Mouse (Mus musculus): ENCODE measurements around the gene Gpatch2l. TPM values are rescaled to one million over a fixed set of nuclear protein-coding genes. Genes with fewer than 3 reads are reported as not detected.

Gene Gpatch2l
- polyA plus RNA-seq, 1 experiment from 2014 or later = 16.7 TPM

DNA sequence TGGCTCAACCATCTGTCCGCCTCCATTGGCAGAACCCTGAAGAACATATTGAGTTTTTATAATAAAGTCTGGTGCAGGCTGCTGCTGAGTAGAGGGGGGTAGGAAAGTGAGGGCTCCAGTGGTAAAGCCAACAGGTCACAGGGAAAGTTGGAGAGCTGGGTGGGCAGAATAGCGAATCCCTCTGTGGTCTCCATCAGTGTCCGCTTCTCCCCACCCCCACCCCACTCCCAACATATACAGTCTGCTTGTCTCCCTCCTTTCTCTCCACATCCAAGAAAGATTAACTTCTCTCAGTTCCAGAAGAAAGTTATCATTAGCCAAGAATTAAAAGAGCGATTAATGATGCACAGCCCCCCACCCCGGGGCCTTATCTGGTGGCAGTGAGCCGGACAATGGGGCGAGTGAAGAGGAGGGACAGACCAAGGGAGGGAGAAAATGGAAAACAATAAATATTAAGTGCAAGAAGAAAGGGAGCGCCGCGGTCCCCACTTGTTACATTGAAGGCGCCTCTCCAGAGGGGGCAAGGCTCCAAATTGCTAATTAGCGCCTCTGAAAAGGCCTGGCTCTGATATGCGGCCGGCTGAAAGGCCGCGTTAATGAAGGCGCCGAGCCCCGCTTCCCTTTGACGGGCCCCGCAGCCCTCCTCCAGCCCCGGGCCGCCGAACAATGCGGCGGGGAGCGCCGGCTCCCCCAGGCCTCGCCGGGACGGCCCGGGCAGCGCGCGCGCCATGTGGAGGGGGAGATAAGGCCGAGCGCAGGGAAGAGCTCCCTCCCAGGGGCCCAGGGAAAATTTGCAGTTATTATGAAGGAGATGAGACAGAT lies 21.2 kb upstream of the Gpatch2l start:
- ATAC-seq (ENCODE audit: low FRiP score) = peak; percentile 79
- peak overlapping the region; percentile 54 for H3K4me2 ChIP-seq
- H3K4me3 ChIP-seq (ENCODE audit: low read depth, low read length) = peak overlapping the region; percentile 23
- H3K27ac ChIP-seq (ENCODE audit: low read depth, low read length) = 0 out of 2 replicates have a peak overlapping the region, but pooled peaks have one; percentile 44
- H3K36me3 ChIP-seq (ENCODE audit: control insufficient read depth, insufficient read depth, low read length) = no peaks in the 10 kb centered on the region
- peaks cover 8% of the 10 kb centered on the region; the same call in 1 of the 2 replicates for H3K27me3 ChIP-seq (ENCODE audit: control insufficient read depth, insufficient read depth, low read length)
- H3K4me1 ChIP-seq (ENCODE audit: control insufficient read depth, insufficient read depth, low read length) = peaks cover 20% of the 10 kb centered on the region
- no peaks in the 10 kb centered on the region for H3K9me3 ChIP-seq (ENCODE audit: control insufficient read depth, low read length)
- peak; percentile 94 for DNase-seq (ENCODE audit: low spot score, missing footprints)
- peak overlapping the region; percentile 69 for H3K9ac ChIP-seq (ENCODE audit: low read length)
- 6% methylated on average over 38 of the region's 38 CpGs for WGBS

DNA sequence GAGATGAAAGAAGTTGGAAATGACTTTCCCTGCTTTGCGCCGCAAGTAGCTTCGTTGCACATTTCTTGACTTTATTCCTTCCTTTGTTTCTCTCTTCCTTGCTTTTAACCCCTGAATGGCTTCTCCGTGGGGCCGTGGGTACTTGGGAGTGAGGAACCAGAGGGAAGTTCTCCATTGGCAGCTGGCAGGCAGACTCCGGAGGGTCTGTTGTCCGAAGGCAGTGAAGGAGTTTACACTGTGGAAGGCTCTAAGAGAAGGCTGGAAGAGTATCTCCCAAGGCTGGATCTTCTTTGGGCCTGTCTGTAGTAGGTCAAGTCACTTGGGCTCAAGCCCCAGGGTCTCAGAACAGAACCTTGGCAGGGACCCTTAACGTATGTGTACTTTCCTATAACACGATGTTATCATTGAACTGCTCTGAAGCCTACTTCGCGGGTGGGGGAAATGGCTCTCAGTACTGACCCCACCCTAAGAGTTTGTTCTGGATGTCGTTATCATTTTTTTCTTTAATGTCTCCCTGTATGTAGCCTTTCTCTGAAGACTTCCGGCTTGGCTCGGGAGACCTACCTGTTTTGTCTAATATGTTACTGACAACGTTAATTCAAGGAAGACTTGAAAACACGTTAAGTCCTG lies 20.5 kb upstream of the Gpatch2l start:
- Histone ChIP-seq H3K27ac (ENCODE audit: low read depth, low read length) (0 out of 2 replicates have a peak overlapping the region, but pooled peaks have one; percentile 30), H3K4me2 (peak overlapping the region; percentile 54), H3K4me1 (ENCODE audit: control insufficient read depth, insufficient read depth, low read length) (peaks cover 20% of the 10 kb centered on the region), H3K9ac (ENCODE audit: low read length) (peak overlapping the region; percentile 69), H3K4me3 (ENCODE audit: low read depth, low read length) (peak overlapping the region; percentile 23; the same call in 1 of the 2 replicates), H3K36me3 (ENCODE audit: control insufficient read depth, insufficient read depth, low read length) (no peaks in the 10 kb centered on the region), H3K27me3 (ENCODE audit: control insufficient read depth, insufficient read depth, low read length) (0 out of 2 replicates have a peak, but pooled peaks cover 2% of the 10 kb centered on the region), H3K9me3 (ENCODE audit: control insufficient read depth, low read length) (no peaks in the 10 kb centered on the region)
- DNase-seq (ENCODE audit: low spot score, missing footprints) = no peak
- no peak for ATAC-seq (ENCODE audit: low FRiP score)
- 45% methylated on average over 16 of the region's 16 CpGs for WGBS

DNA sequence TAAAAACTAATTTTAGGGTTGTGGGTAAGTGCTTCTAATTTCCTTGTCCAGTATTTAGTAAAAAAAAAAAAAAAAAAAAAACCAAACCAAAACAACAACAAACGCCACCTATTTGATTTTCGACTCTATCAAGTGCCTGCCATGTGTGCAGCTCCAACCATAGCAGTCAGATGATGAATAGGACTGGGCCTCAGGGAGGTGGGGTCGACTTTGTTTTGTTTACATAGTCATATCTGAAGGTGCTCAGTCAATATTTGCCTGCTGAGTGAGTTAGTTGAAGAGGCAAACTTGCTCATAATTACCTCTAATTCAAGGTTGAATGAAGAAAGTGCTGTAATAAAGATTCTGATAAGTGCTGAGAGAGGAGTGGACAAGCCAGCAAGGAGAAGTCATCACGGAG lies 7.4 kb upstream of the Gpatch2l start:
- Histone ChIP-seq H3K4me2 (no peak overlapping the region), H3K36me3 (ENCODE audit: control insufficient read depth, insufficient read depth, low read length) (no peaks in the 10 kb centered on the region), H3K4me1 (ENCODE audit: control insufficient read depth, insufficient read depth, low read length) (no peaks in the 10 kb centered on the region), H3K27me3 (ENCODE audit: control insufficient read depth, insufficient read depth, low read length) (no peaks in the 10 kb centered on the region), H3K9me3 (ENCODE audit: control insufficient read depth, low read length) (no peaks in the 10 kb centered on the region), H3K9ac (ENCODE audit: low read length) (no peak overlapping the region), H3K4me3 (ENCODE audit: low read depth, low read length) (no peak overlapping the region), H3K27ac (ENCODE audit: low read depth, low read length) (no peak overlapping the region)
- ATAC-seq (ENCODE audit: low FRiP score) (no peak), DNase-seq (ENCODE audit: low spot score, missing footprints) (no peak)
- WGBS = 73% methylated on average over 4 of the region's 4 CpGs

DNA sequence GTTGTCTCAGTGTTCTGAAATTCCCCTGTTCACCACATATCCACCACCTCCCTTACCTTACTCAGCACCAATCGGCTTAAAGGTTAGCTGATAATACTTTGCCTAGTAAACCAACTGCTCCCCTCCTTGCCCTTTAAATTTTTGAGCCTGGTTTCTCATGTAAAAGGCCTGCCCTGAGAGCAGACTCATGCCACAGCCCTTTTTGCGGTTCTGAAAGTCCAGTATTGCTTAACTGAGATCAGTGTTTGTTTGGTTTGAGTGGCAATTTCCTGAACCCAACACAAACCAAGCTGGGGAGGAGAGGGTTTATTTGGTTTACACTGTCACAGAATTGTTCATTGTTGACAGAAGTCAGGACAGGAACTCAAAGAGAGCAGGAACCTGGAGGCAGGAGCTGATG lies 2.9 kb upstream of the Gpatch2l start:
- H3K4me3 ChIP-seq (ENCODE audit: low read depth, low read length) = no peak overlapping the region
- no peak for ATAC-seq (ENCODE audit: low FRiP score)
- H3K4me1 ChIP-seq (ENCODE audit: control insufficient read depth, insufficient read depth, low read length) = peaks cover 9% of the 10 kb centered on the region
- H3K9ac ChIP-seq (ENCODE audit: low read length) = no peak overlapping the region
- no peak for DNase-seq (ENCODE audit: low spot score, missing footprints)
- no peaks in the 10 kb centered on the region for H3K27me3 ChIP-seq (ENCODE audit: control insufficient read depth, insufficient read depth, low read length)
- WGBS = 75% methylated on average over 2 of the region's 2 CpGs
- no peak overlapping the region for H3K27ac ChIP-seq (ENCODE audit: low read depth, low read length)
- no peak overlapping the region for H3K4me2 ChIP-seq
- H3K9me3 ChIP-seq (ENCODE audit: control insufficient read depth, low read length) = no peaks in the 10 kb centered on the region
- no peaks in the 10 kb centered on the region for H3K36me3 ChIP-seq (ENCODE audit: control insufficient read depth, insufficient read depth, low read length)

DNA sequence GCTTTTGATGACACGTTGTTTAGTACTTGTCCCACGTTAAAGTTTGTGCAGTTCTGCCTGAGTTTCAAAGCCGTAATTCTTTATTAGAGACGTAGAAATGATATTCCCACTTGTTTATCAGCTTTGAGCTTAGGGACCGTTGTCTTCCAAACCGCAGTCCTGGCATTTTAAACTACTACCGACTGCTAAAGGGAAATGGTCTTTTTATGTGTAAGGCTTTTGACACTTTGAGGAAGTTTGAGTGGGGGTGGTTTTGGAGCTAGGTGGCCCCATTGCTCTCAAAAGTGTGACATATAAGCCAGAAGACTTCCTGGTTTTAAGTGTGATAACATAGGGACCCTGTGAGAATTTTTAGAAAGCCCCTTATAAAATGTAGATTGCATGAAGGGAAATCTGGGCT lies 905 bp downstream of the Gpatch2l start:
- Histone ChIP-seq H3K4me3 (ENCODE audit: low read depth, low read length) (peak overlapping the region; percentile 85), H3K27me3 (ENCODE audit: control insufficient read depth, insufficient read depth, low read length) (no peaks in the 10 kb centered on the region), H3K36me3 (ENCODE audit: control insufficient read depth, insufficient read depth, low read length) (no peaks in the 10 kb centered on the region), H3K4me1 (ENCODE audit: control insufficient read depth, insufficient read depth, low read length) (peaks cover 9% of the 10 kb centered on the region), H3K27ac (ENCODE audit: low read depth, low read length) (no peak overlapping the region), H3K9ac (ENCODE audit: low read length) (peak overlapping the region; percentile 84), H3K9me3 (ENCODE audit: control insufficient read depth, low read length) (no peaks in the 10 kb centered on the region), H3K4me2 (peak overlapping the region; percentile 93)
- ATAC-seq (ENCODE audit: low FRiP score) = no peak
- no peak for DNase-seq (ENCODE audit: low spot score, missing footprints)
- 33% methylated on average over 7 of the region's 7 CpGs for WGBS

DNA sequence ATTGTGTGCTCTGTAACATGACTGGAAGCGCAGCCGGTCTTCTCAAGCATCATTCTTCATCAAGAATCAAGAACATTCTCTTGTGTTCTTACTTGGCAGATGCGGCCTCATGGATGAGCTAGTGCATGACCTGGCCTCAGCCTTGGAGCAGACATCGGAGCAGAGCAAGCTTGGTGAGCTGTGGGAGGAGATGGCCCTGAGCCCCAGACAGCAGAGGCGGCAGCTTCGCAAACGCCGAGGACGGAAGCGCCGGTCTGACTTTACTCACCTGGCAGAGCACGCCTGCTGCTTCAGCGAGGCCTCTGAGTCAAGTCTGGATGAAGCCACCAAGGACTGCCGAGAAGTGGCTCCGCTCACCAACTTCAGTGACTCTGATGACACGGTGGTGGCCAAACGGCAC lies 2.3 kb downstream of the Gpatch2l start:
- no peak overlapping the region for H3K9ac ChIP-seq (ENCODE audit: low read length)
- no peak for DNase-seq (ENCODE audit: low spot score, missing footprints)
- WGBS = 94% methylated on average over 17 of the region's 17 CpGs

DNA sequence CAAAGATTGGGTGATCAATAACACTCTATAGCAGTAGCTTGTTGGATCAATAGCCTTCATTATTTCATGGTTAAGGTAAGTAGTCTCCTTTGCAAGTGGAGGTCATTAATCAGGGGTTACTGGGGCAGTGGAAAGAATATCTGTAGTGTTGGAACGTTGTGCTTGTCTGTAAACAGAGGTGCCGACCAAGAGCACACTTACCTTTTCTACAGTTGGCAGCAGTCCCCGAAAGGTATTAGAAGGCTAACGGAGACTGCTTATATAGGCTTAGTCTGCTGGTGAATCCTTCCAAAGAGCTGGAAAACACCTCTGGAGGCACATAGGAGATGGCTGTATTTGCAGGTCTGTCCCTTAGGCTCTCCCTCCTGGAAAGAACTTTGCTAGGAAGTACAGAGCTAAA lies 8.5 kb downstream of the Gpatch2l start:
- H3K4me1 ChIP-seq (ENCODE audit: control insufficient read depth, insufficient read depth, low read length) = no peaks in the 10 kb centered on the region
- WGBS = 90% methylated on average over 4 of the region's 4 CpGs
- no peak for DNase-seq (ENCODE audit: low spot score, missing footprints)
- H3K36me3 ChIP-seq (ENCODE audit: control insufficient read depth, insufficient read depth, low read length) = no peaks in the 10 kb centered on the region; the same call in 1 of the 2 replicates
- H3K4me3 ChIP-seq (ENCODE audit: low read depth, low read length) = no peak overlapping the region
- ATAC-seq (ENCODE audit: low FRiP score) = no peak
- H3K27ac ChIP-seq (ENCODE audit: low read depth, low read length) = no peak overlapping the region
- no peaks in the 10 kb centered on the region for H3K9me3 ChIP-seq (ENCODE audit: control insufficient read depth, low read length)
- no peak overlapping the region for H3K4me2 ChIP-seq
- H3K9ac ChIP-seq (ENCODE audit: low read length) = no peak overlapping the region
- H3K27me3 ChIP-seq (ENCODE audit: control insufficient read depth, insufficient read depth, low read length) = no peaks in the 10 kb centered on the region

More for the DNA sequence above, 2.3 kb downstream of the Gpatch2l start:
- no peak overlapping the region for H3K27ac ChIP-seq (ENCODE audit: low read depth, low read length)
- H3K4me1 ChIP-seq (ENCODE audit: control insufficient read depth, insufficient read depth, low read length) = peaks cover 9% of the 10 kb centered on the region
- H3K9me3 ChIP-seq (ENCODE audit: control insufficient read depth, low read length) = no peaks in the 10 kb centered on the region
- ATAC-seq (ENCODE audit: low FRiP score) = no peak
- H3K27me3 ChIP-seq (ENCODE audit: control insufficient read depth, insufficient read depth, low read length) = no peaks in the 10 kb centered on the region
- no peak overlapping the region for H3K4me3 ChIP-seq (ENCODE audit: low read depth, low read length)
- H3K36me3 ChIP-seq (ENCODE audit: control insufficient read depth, insufficient read depth, low read length) = no peaks in the 10 kb centered on the region
- no peak overlapping the region for H3K4me2 ChIP-seq

DNA sequence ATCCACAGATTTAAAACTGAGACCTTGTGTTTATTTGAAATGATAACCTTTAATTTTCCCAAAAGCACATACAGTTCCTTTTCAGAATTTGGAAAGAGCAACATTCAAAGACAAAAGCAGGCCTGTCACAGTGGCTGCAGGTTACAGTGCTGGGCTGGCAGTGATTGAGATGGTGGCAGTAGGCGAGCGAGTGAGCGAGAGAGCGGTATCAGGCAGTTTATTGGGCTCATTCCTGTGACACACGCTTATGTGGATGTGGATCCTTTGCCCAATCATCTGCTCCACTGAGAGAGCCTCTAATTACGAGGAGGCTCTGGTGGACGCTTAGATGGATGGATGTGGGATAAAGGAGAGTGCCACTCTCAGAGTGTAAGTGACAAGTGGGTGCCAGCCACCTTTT lies 13.3 kb downstream of the Gpatch2l start:
- WGBS = 95% methylated on average over 7 of the region's 7 CpGs
- no peak overlapping the region for H3K27ac ChIP-seq (ENCODE audit: low read depth, low read length)
- no peaks in the 10 kb centered on the region for H3K9me3 ChIP-seq (ENCODE audit: control insufficient read depth, low read length)
- no peaks in the 10 kb centered on the region for H3K4me1 ChIP-seq (ENCODE audit: control insufficient read depth, insufficient read depth, low read length)
- DNase-seq (ENCODE audit: low spot score, missing footprints) (no peak), ATAC-seq (ENCODE audit: low FRiP score) (no peak)
- H3K4me2 ChIP-seq = no peak overlapping the region
- no peak overlapping the region for H3K9ac ChIP-seq (ENCODE audit: low read length)
- no peak overlapping the region for H3K4me3 ChIP-seq (ENCODE audit: low read depth, low read length)
- H3K27me3 ChIP-seq (ENCODE audit: control insufficient read depth, insufficient read depth, low read length) = no peaks in the 10 kb centered on the region
- peaks cover 2% of the 10 kb centered on the region; the same call in 1 of the 2 replicates for H3K36me3 ChIP-seq (ENCODE audit: control insufficient read depth, insufficient read depth, low read length)

DNA sequence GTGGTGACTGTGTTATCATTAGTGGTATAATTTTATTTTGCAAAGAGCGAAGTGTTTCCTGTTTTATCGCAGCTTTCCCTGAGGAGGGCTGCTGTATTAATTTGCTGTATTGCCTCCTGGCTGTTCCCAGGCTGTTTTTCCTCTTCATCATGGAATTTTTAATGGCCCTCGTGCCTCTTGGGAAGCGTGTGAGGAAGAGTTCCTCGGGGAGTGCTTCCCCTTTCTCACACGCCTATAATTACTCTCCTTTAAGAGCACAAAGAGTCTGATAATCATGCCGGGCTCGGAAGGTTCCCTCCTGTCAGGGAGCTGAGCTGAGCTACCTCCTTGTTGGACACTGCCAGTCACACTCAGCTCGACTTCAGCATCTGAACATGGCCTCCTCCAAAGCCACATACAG lies 30.0 kb downstream of the Gpatch2l start:
- H3K36me3 ChIP-seq (ENCODE audit: control insufficient read depth, insufficient read depth, low read length) = 0 out of 2 replicates have a peak, but pooled peaks cover 2% of the 10 kb centered on the region
- WGBS = 76% methylated on average over 9 of the region's 9 CpGs
- no peak for DNase-seq (ENCODE audit: low spot score, missing footprints)

More for the DNA sequence above, 30.0 kb downstream of the Gpatch2l start:
- Histone ChIP-seq H3K27me3 (ENCODE audit: control insufficient read depth, insufficient read depth, low read length) (no peaks in the 10 kb centered on the region), H3K9ac (ENCODE audit: low read length) (no peak overlapping the region), H3K4me2 (no peak overlapping the region), H3K27ac (ENCODE audit: low read depth, low read length) (no peak overlapping the region), H3K4me3 (ENCODE audit: low read depth, low read length) (no peak overlapping the region), H3K4me1 (ENCODE audit: control insufficient read depth, insufficient read depth, low read length) (peaks cover 4% of the 10 kb centered on the region), H3K9me3 (ENCODE audit: control insufficient read depth, low read length) (no peaks in the 10 kb centered on the region)
- no peak for ATAC-seq (ENCODE audit: low FRiP score)

Data from midbrain, embryonic 11.5 days (tissue).